Mouse (Mus musculus): ENCODE measurements around the gene Ankfy1. TPM values are rescaled to one million over a fixed set of nuclear protein-coding genes. Genes with fewer than 3 reads are reported as not detected.

Gene Ankfy1
- polyA plus RNA-seq, 1 experiment, result 90.7 TPM

- 69% methylated on average over 4 of the region's 4 CpGs for WGBS
- Histone ChIP-seq H3K4me3 (ENCODE audit: insufficient read depth, low read depth, low read length) (no peak overlapping the region), H3K4me1 (ENCODE audit: control insufficient read depth, insufficient read depth, low read length) (no peaks in the 10 kb centered on the region), H3K27ac (ENCODE audit: insufficient read depth, low read depth, low read length) (no peak overlapping the region)
- TF ChIP-seq CTCF (IDR thresholded peaks at IDR 0.05; ENCODE audit: insufficient read depth, low read depth, low read length) (no peak), POLR2A (IDR thresholded peaks at IDR 0.05; ENCODE audit: insufficient read depth, low read depth, low read length) (no peak)
Observed at GRCm38 (mm10) chr11:72807992-72808391, 118.2 kb downstream of the Ankfy1 start.

GRCm38 (mm10) chr11:72813687-72814086, 123.9 kb downstream of the Ankfy1 start:
- WGBS, result 97% methylated on average over 5 of the region's 5 CpGs
- TF ChIP-seq POLR2A (IDR thresholded peaks at IDR 0.05; ENCODE audit: insufficient read depth, low read depth, low read length) (no peak), CTCF (IDR thresholded peaks at IDR 0.05; ENCODE audit: insufficient read depth, low read depth, low read length) (no peak)
- H3K4me1 ChIP-seq (ENCODE audit: control insufficient read depth, insufficient read depth, low read length), result no peaks in the 10 kb centered on the region
- no peak overlapping the region for H3K4me3 ChIP-seq (ENCODE audit: insufficient read depth, low read depth, low read length)
- no peak overlapping the region for H3K27ac ChIP-seq (ENCODE audit: insufficient read depth, low read depth, low read length)

GRCm38 (mm10) chr11:72814188-72814587, 124.4 kb downstream of the Ankfy1 start:
- WGBS, result 89% methylated on average over 2 of the region's 2 CpGs
- Histone ChIP-seq H3K4me3 (ENCODE audit: insufficient read depth, low read depth, low read length) (no peak overlapping the region), H3K27ac (ENCODE audit: insufficient read depth, low read depth, low read length) (no peak overlapping the region), H3K4me1 (ENCODE audit: control insufficient read depth, insufficient read depth, low read length) (no peaks in the 10 kb centered on the region)
- TF ChIP-seq CTCF (IDR thresholded peaks at IDR 0.05; ENCODE audit: insufficient read depth, low read depth, low read length) (no peak), POLR2A (IDR thresholded peaks at IDR 0.05; ENCODE audit: insufficient read depth, low read depth, low read length) (no peak)

GRCm38 (mm10) chr11:72816859-72817258, 127.1 kb downstream of the Ankfy1 start:
- WGBS, result 84% methylated on average over 1 of the region's 1 CpGs
- no peak overlapping the region for H3K4me3 ChIP-seq (ENCODE audit: insufficient read depth, low read depth, low read length)
- H3K27ac ChIP-seq (ENCODE audit: insufficient read depth, low read depth, low read length), result no peak overlapping the region
- no peaks in the 10 kb centered on the region for H3K4me1 ChIP-seq (ENCODE audit: control insufficient read depth, insufficient read depth, low read length)
- TF ChIP-seq POLR2A (IDR thresholded peaks at IDR 0.05; ENCODE audit: insufficient read depth, low read depth, low read length) (no peak), CTCF (IDR thresholded peaks at IDR 0.05; ENCODE audit: insufficient read depth, low read depth, low read length) (no peak)

GRCm38 (mm10) chr11:72818067-72818466, 128.3 kb downstream of the Ankfy1 start:
- Histone ChIP-seq H3K4me3 (ENCODE audit: insufficient read depth, low read depth, low read length) (no peak overlapping the region), H3K4me1 (ENCODE audit: control insufficient read depth, insufficient read depth, low read length) (no peaks in the 10 kb centered on the region), H3K27ac (ENCODE audit: insufficient read depth, low read depth, low read length) (no peak overlapping the region)
- 73% methylated on average over 7 of the region's 7 CpGs for WGBS
- no peak for TF ChIP-seq CTCF (IDR thresholded peaks at IDR 0.05; ENCODE audit: insufficient read depth, low read depth, low read length)
- no peak for TF ChIP-seq POLR2A (IDR thresholded peaks at IDR 0.05; ENCODE audit: insufficient read depth, low read depth, low read length)

GRCm38 (mm10) chr11:72821041-72821440, 131.2 kb downstream of the Ankfy1 start:
- TF ChIP-seq CTCF (IDR thresholded peaks at IDR 0.05; ENCODE audit: insufficient read depth, low read depth, low read length), result no peak
- TF ChIP-seq POLR2A (IDR thresholded peaks at IDR 0.05; ENCODE audit: insufficient read depth, low read depth, low read length), result no peak
- 83% methylated on average over 7 of the region's 7 CpGs for WGBS

More at GRCm38 (mm10) chr11:72821041-72821440, 131.2 kb downstream of the Ankfy1 start:
- no peaks in the 10 kb centered on the region for H3K4me1 ChIP-seq (ENCODE audit: control insufficient read depth, insufficient read depth, low read length)
- no peak overlapping the region for H3K4me3 ChIP-seq (ENCODE audit: insufficient read depth, low read depth, low read length)
- H3K27ac ChIP-seq (ENCODE audit: insufficient read depth, low read depth, low read length), result no peak overlapping the region

Other genes starting within 250 kb of the Ankfy1 start
- gene Mybbp1a, start 248.7 kb upstream of the Ankfy1 start, polyA plus RNA-seq (2012; ENCODE audit: insufficient read depth, insufficient read length, low replicate concordance, missing spikeins), result not detected in 2 replicates
- not detected in 2 replicates for gene Spns2, start 200.1 kb upstream of the Ankfy1 start, polyA plus RNA-seq (2012; ENCODE audit: insufficient read depth, insufficient read length, low replicate concordance, missing spikeins)
- not detected in 2 replicates for gene Spns3, start 139.5 kb upstream of the Ankfy1 start, polyA plus RNA-seq (2012; ENCODE audit: insufficient read depth, insufficient read length, low replicate concordance, missing spikeins)
- gene Ube2g1, start 82.7 kb upstream of the Ankfy1 start, polyA plus RNA-seq (2012; ENCODE audit: insufficient read depth, insufficient read length, low replicate concordance, missing spikeins), result not detected in 2 replicates
- not detected in 2 replicates for gene Cyb5d2, start 106.1 kb downstream of the Ankfy1 start, polyA plus RNA-seq (2012; ENCODE audit: insufficient read depth, insufficient read length, low replicate concordance, missing spikeins)
- 28.8 TPM in 1 of 2 replicates, not detected in the other for gene Zzef1, start 106.2 kb downstream of the Ankfy1 start, polyA plus RNA-seq (2012; ENCODE audit: insufficient read depth, insufficient read length, low replicate concordance, missing spikeins)

All from olfactory bulb, adult 2 months (tissue).